Comparison of ENCODE assay signal across 13 mouse cellular contexts in genomic region chr5:147716697-147717217, GRCm38 (mm10). TPM values are rescaled to one million over a fixed set of nuclear protein-coding genes. Genes with fewer than 3 reads are reported as not detected.
A peak's percentile ranks its signal among the peaks of the same experiment; 100 is the strongest.
DNase-seq lines count a peak whose midpoint lies in the region; ATAC-seq and TF ChIP-seq lines count a peak whose summit lies in the region.
"Had no signal": no experiment of that assay in that cellular context is flagged by ENCODE, and none has a peak within 500 bp of the region (broad histone marks: within the 10 kb centered on the region; RNA-seq: fewer than 3 reads in every experiment).

No protein-coding gene starts in this region.

- WGBS in liver, embryonic 14.5 days (ENCODE audit: insufficient replicate concordance): 65% methylated on average over 15 of the region's 15 CpGs

- no peak overlapping the region for H3K4me3 ChIP-seq in liver, embryonic 14.5 days (ENCODE audit: insufficient read depth in 1 of 2, low read depth in 2 of 2, low read length in 2 of 2)
- H3K4me3 ChIP-seq in E14TG2a.4 (replicated peaks; ENCODE audit: low read length): no peak overlapping the region
- H3K4me3 ChIP-seq: liver, embryonic 15.5 days; midbrain, embryonic 10.5 days; neural tube, embryonic 12.5 days had no signal

- ATAC-seq in liver, embryonic 14.5 days (ENCODE audit: insufficient read depth): no peak

- H3K9me3 ChIP-seq in liver, embryonic 14.5 days (ENCODE audit: control insufficient read depth, low read length): no peaks in the 10 kb centered on the region
- no peaks in the 10 kb centered on the region for H3K9me3 ChIP-seq in E14TG2a.4 (ENCODE audit: low read length)
- H3K9me3 ChIP-seq: liver, embryonic 15.5 days; midbrain, embryonic 10.5 days; neural tube, embryonic 12.5 days had no signal

- no peaks in the 10 kb centered on the region for H3K36me3 ChIP-seq in liver, embryonic 14.5 days (replicated peaks; ENCODE audit: control insufficient read depth, insufficient read depth, low read depth)
- no peaks in the 10 kb centered on the region for H3K36me3 ChIP-seq in E14TG2a.4 (ENCODE audit: insufficient read depth, low read length)
- H3K36me3 ChIP-seq: liver, embryonic 15.5 days; midbrain, embryonic 10.5 days; neural tube, embryonic 12.5 days had no signal

- no peak overlapping the region for H3K27ac ChIP-seq in liver, embryonic 14.5 days
- H3K27ac ChIP-seq: hindbrain, embryonic 14.5 days; liver, embryonic 15.5 days; midbrain, embryonic 10.5 days; neural tube, embryonic 12.5 days had no signal

- peak; percentile 21 for DNase-seq in heart, postnatal 4 days
- DNase-seq in heart, adult 9 months (ENCODE audit: low spot score in 2 of 2): no peak
- no peak for DNase-seq in liver, embryonic 14.5 days (ENCODE audit: low read depth in 3 of 3, low spot score in 3 of 3)
- DNase-seq in liver: no peak
- peak; percentile 10 for DNase-seq in brain, adult 2 months (ENCODE audit: low read depth, low spot score)
- no peak for DNase-seq in embryo, embryonic 11 days
- DNase-seq: adrenal gland, postnatal 36 days; cerebellum, adult 11-12 months had no signal

- 0 out of 4 replicates have a peak, but pooled peaks cover 0 to 1% of the 10 kb centered on the region in 2 experiments for H3K4me1 ChIP-seq in liver, embryonic 14.5 days (replicated peaks; ENCODE audit: control insufficient read depth in 2 of 2, insufficient read depth in 2 of 2, low read length in 1 of 2)
- H3K4me1 ChIP-seq in E14TG2a.4 (replicated peaks; ENCODE audit: low read depth, low read length): peaks cover 20% of the 10 kb centered on the region
- H3K4me1 ChIP-seq: liver, embryonic 15.5 days; midbrain, embryonic 10.5 days; neural tube, embryonic 12.5 days had no signal

- no peak overlapping the region for H3K9ac ChIP-seq in liver, embryonic 14.5 days (replicated peaks)
- H3K9ac ChIP-seq: hindbrain, embryonic 14.5 days; liver, embryonic 15.5 days; neural tube, embryonic 12.5 days had no signal

- peaks cover 10% of the 10 kb centered on the region for H3K27me3 ChIP-seq in liver, embryonic 14.5 days (ENCODE audit: control insufficient read depth, insufficient read depth, low read length)
- peaks cover 67% of the 10 kb centered on the region for H3K27me3 ChIP-seq in E14TG2a.4 (ENCODE audit: insufficient read depth, low read length)

- no peak for TF ChIP-seq EP300 in liver, embryonic 14.5 days (IDR thresholded peaks at IDR 0.05; ENCODE audit: low read depth)

- TF ChIP-seq CTCF in liver, embryonic 14.5 days (IDR thresholded peaks at IDR 0.05; ENCODE audit: low read depth): peak; percentile 32
- TF ChIP-seq CTCF in E14TG2a.4 (conservative IDR thresholded peaks at IDR 0.05; ENCODE audit: low read length): peak; percentile 10; the same call in 1 of the 2 replicates

- no peak overlapping the region for H3K4me2 ChIP-seq in liver, embryonic 14.5 days (ENCODE audit: low read depth)
- H3K4me2 ChIP-seq: hindbrain, embryonic 14.5 days; liver, embryonic 15.5 days; neural tube, embryonic 12.5 days had no signal

RNA-seq across cellular contexts. Expression of gene Flt1, which starts 9.1 kb away (rescaled TPM):
- 10 to 100 TPM; 44.1 to 45.8 TPM for total RNA-seq in heart, postnatal 4 days (2021)
- 0.84 and 1.1 TPM in 2 replicates for polyA plus RNA-seq in liver, embryonic 14.5 days (2012; rRNA removed)
- 1.9 and 2.4 TPM in 2 replicates for polyA plus RNA-seq in liver, embryonic 14.5 days (2014; fragmentation: Nextera tagmentation; extraction: Ambion mirVana)

Comparison
In these comparisons a context has a peak if more than half of its experiments do, and no peak if none do; other contexts are left out.
1. DNase-seq: peak in heart, postnatal 4 days (single experiment) and brain, adult 2 months (single experiment); none in heart, adult 9 months (0 of 2), liver, embryonic 14.5 days (0 of 3), liver (single experiment) and embryo, embryonic 11 days (single experiment).